Mouse (Mus musculus) midbrain, embryonic 11.5 days (tissue): Measurements from ENCODE around the gene Zfp114. TPM values are rescaled to one million over a fixed set of nuclear protein-coding genes. Genes with fewer than 3 reads are reported as not detected.

Source experiments
- ATAC-seq: fragments of 200-750 bp; cut with Nextera tagmentation; 2 replicates; pipeline ENCODE4 v1.8.0; 2017; ENCODE audit warnings: moderate TSS enrichment, moderate library complexity; ENCODE audit not compliant: low FRiP score
- DNase-seq: peaks from one replicate; pipeline ENCODE4 v3.0.0; 2015; ENCODE audit warnings: low spot score; ENCODE audit errors: missing footprints
- H3K27ac ChIP-seq: fragments of 300-500 bp; sonication (generic); 2 replicates; pipeline ENCODE4 v1.5.1; 2014; ENCODE audit warnings: low read depth, low read length
- H3K27me3 ChIP-seq: fragments of 300-500 bp; sonication (generic); 2 replicates; pipeline ENCODE4 v1.6.1; 2014; ENCODE audit warnings: mild to moderate bottlenecking, low read length, moderate library complexity, mixed read lengths; ENCODE audit not compliant: control insufficient read depth, insufficient read depth
- H3K36me3 ChIP-seq: fragments of 300-500 bp; sonication (generic); 2 replicates; pipeline ENCODE4 v1.6.1; 2014; ENCODE audit warnings: mild to moderate bottlenecking, low read length, moderate library complexity, mixed read lengths; ENCODE audit not compliant: control insufficient read depth, insufficient read depth
- H3K4me1 ChIP-seq: fragments of 300-500 bp; sonication (generic); 2 replicates; pipeline ENCODE4 v1.6.1; 2014; ENCODE audit warnings: low read length; ENCODE audit not compliant: control insufficient read depth, insufficient read depth
- H3K4me2 ChIP-seq: fragments of 300-500 bp; sonication (generic); 2 replicates; pipeline ENCODE4 v1.6.1; 2014; ENCODE audit warnings: mild to moderate bottlenecking, moderate library complexity
- H3K4me3 ChIP-seq: fragments of 300-500 bp; sonication (generic); 2 replicates; pipeline ENCODE4 v1.5.1; 2014; ENCODE audit warnings: low read depth, low read length
- H3K9ac ChIP-seq: fragments of 300-500 bp; sonication (generic); 2 replicates; pipeline ENCODE4 v1.6.1; 2014; ENCODE audit warnings: low read length
- H3K9me3 ChIP-seq: fragments of 300-500 bp; sonication (generic); 2 replicates; pipeline ENCODE4 v1.6.1; 2016; ENCODE audit warnings: low read length; ENCODE audit not compliant: control insufficient read depth
- WGBS: fragments of 180-500 bp; shearing (Covaris S2); extraction: QIAGEN DNeasy Blood & Tissue Kit; methylation state at CpG from one replicate; pipeline ENCODE4 v1.1.7; 2014; 5-methylcytosine and 5-hydroxymethylcytosine counted together
- polyA plus RNA-seq: library from polyadenylated mRNA; unstranded; fragments of >200 nt; fragmentation: Nextera tagmentation; extraction: Ambion mirVana; gene quantifications from 2 replicates; pipeline ENCODE4 v1.2.1, GENCODE M21; 2014

Gene Zfp114
- 4.6 and 4.8 TPM in 2 replicates for polyA plus RNA-seq

DNA sequence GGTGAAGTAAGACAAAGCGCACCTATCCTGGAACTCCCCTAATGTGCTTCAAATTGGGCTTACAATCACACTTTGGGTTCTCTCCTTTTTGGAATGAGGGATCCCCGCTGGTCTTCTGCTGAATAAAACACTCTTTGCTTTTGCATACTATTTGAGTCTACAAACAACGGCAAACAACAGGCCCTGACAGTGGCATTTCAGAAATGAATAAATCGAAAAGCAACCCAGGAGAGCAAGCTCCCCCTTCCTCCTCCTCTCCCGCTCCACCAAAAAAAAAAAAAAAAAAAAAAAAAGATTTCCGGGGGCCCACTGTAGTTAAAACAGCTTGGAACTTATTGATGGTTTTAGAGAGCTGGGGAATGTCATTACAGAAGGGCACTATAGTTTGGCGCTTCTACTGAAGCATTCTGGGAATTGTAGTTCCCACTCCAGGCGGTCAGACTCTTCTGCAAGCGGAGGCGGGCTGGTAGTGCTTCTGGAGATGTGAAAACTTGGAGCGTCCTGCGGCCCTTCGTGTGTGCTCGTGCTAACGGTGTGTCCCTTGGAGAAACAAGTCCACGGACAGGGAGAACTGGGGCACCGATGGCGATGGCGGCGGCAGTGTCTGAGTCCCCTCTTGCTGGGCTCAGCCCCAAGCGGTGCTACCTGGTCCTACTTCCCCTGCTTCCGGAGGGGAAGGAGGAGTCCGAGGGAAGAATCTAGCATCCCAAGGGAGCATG is at the start of gene Zfp114:
Zfp114 (plus strand) TSS at position 443 of the 719 bp plus-strand sequence.
- H3K27me3 ChIP-seq = no peaks in the 10 kb centered on the region
- H3K4me3 ChIP-seq = peak within 1 kb of the TSS; percentile 48
- 16% methylated on average over 23 of the region's 23 CpGs for WGBS
- peak within 1 kb of the TSS; percentile 71 for H3K9ac ChIP-seq
- peak within 1 kb of the TSS; percentile 49 for H3K4me2 ChIP-seq
- H3K4me1 ChIP-seq = no peaks in the 10 kb centered on the region
- ATAC-seq (peak; percentile 92), DNase-seq (peak; percentile 98)
- no peaks in the 10 kb centered on the region for H3K9me3 ChIP-seq
- no peaks in the 10 kb centered on the region for H3K36me3 ChIP-seq
- no peak within 1 kb of the TSS for H3K27ac ChIP-seq

DNA sequence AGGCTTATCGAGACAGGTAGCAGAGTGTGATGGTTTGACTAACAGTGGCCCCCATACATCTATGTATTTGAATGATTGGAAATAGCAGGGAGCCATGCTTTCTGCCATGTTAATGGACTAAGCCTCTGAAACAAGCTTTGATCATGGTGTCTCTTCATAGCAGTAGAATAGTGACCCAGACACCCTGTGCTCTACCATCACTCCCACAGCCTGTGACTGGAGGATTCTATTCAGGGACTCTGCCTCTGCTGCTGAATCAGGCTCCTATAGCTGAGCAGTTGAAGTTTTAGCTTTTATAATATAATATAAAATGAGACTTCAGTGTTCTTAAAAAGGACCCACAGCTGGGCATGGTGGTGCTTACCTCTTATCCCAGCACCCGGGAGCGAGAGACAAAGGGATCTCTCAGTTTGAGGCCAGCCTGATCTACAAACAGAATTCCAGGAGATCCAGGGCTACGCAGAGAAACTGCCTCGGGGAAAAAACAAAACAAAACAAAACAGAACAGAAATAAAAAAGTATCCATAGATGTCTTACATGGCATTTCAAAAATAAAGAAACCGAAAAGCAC is 41.4 kb upstream of the Zfp114 start:
- DNase-seq (peak; percentile 86), ATAC-seq (peak; percentile 71)
- 18% methylated on average over 6 of the region's 6 CpGs for WGBS
- Histone ChIP-seq H3K36me3 (no peaks in the 10 kb centered on the region), H3K4me1 (peaks cover 6% of the 10 kb centered on the region; the same call in 1 of the 2 replicates), H3K4me3 (peak overlapping the region; percentile 69), H3K4me2 (peak overlapping the region; percentile 69), H3K27me3 (no peaks in the 10 kb centered on the region), H3K9ac (peak overlapping the region; percentile 76), H3K27ac (no peak overlapping the region), H3K9me3 (no peaks in the 10 kb centered on the region)

GRCm38 (mm10) chr7:24133996-24134828 is 40.6 kb upstream of the Zfp114 start, which contains the start of gene Zfp235:
Gene Zfp235 (plus strand): TSS chr7:24134169.
- WGBS = 5% methylated on average over 32 of the region's 32 CpGs
- Histone ChIP-seq H3K9me3 (no peaks in the 10 kb centered on the region), H3K27ac (no peak within 1 kb of the TSS), H3K9ac (peak within 1 kb of the TSS; percentile 76), H3K4me2 (peak within 1 kb of the TSS; percentile 69), H3K27me3 (no peaks in the 10 kb centered on the region), H3K4me1 (peaks cover 6% of the 10 kb centered on the region; the same call in 1 of the 2 replicates), H3K4me3 (peak within 1 kb of the TSS; percentile 69), H3K36me3 (no peaks in the 10 kb centered on the region)
- peak; percentile 96 for ATAC-seq
- peak; percentile 99 for DNase-seq

GRCm38 (mm10) chr7:24142566-24142965 is 32.3 kb upstream of the Zfp114 start:
- no peak overlapping the region for H3K4me2 ChIP-seq
- H3K36me3 ChIP-seq = peaks cover 3% of the 10 kb centered on the region; the same call in 1 of the 2 replicates
- 90% methylated on average over 6 of the region's 6 CpGs for WGBS
- DNase-seq (no peak), ATAC-seq (no peak)
- no peak overlapping the region for H3K4me3 ChIP-seq
- no peak overlapping the region for H3K27ac ChIP-seq
- no peaks in the 10 kb centered on the region for H3K27me3 ChIP-seq
- H3K4me1 ChIP-seq = no peaks in the 10 kb centered on the region
- no peaks in the 10 kb centered on the region; the same call in 1 of the 2 replicates for H3K9me3 ChIP-seq
- H3K9ac ChIP-seq = no peak overlapping the region

DNA sequence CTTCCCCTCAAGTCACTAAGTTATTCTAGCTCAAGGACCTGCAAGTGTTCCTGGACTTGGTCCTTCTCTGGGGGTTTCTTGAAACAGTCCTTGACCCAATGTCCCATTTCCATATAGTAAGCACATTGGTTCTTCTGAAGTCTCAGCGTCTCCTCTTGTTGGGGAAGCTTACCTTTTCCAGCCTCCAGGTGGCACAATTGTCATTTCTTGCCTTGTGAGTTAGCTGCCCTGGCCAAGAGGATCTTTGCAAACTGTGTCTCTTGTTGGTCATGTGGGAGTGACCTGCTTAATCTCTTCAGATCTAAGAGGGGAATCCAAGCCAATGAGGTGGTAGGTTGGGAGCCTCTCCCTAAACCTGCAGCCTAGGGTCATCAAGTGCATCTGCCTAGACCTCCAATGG is 21.6 kb upstream of the Zfp114 start:
- ATAC-seq (no peak), DNase-seq (no peak)
- H3K4me3 ChIP-seq = no peak overlapping the region
- no peak overlapping the region for H3K27ac ChIP-seq
- no peaks in the 10 kb centered on the region for H3K9me3 ChIP-seq
- H3K27me3 ChIP-seq = no peaks in the 10 kb centered on the region
- H3K4me1 ChIP-seq = no peaks in the 10 kb centered on the region
- H3K4me2 ChIP-seq = no peak overlapping the region
- H3K36me3 ChIP-seq = no peaks in the 10 kb centered on the region
- H3K9ac ChIP-seq = no peak overlapping the region
- WGBS = 32% methylated on average over 1 of the region's 1 CpGs

GRCm38 (mm10) chr7:24172191-24172590 is 2.7 kb upstream of the Zfp114 start:
- H3K36me3 ChIP-seq = no peaks in the 10 kb centered on the region
- H3K4me3 ChIP-seq = no peak overlapping the region
- no peak for ATAC-seq
- no peaks in the 10 kb centered on the region for H3K4me1 ChIP-seq
- H3K27me3 ChIP-seq = no peaks in the 10 kb centered on the region
- H3K9me3 ChIP-seq = no peaks in the 10 kb centered on the region
- WGBS = 59% methylated on average over 4 of the region's 4 CpGs
- H3K27ac ChIP-seq = no peak overlapping the region
- H3K9ac ChIP-seq = no peak overlapping the region
- no peak overlapping the region for H3K4me2 ChIP-seq
- DNase-seq = no peak

GRCm38 (mm10) chr7:24175337-24175711 is 464 bp downstream of the Zfp114 start:
- Histone ChIP-seq H3K9me3 (no peaks in the 10 kb centered on the region), H3K27ac (no peak overlapping the region), H3K4me2 (peak overlapping the region; percentile 49), H3K4me1 (no peaks in the 10 kb centered on the region), H3K4me3 (peak overlapping the region; percentile 48), H3K27me3 (no peaks in the 10 kb centered on the region), H3K9ac (peak overlapping the region; percentile 71), H3K36me3 (no peaks in the 10 kb centered on the region)
- WGBS = 65% methylated on average over 6 of the region's 6 CpGs
- no peak for DNase-seq
- no peak; the same call in 1 of the 2 replicates for ATAC-seq

- Histone ChIP-seq H3K27me3 (no peaks in the 10 kb centered on the region), H3K9ac (no peak overlapping the region), H3K4me3 (no peak overlapping the region), H3K27ac (no peak overlapping the region), H3K4me1 (no peaks in the 10 kb centered on the region), H3K36me3 (no peaks in the 10 kb centered on the region), H3K9me3 (no peaks in the 10 kb centered on the region), H3K4me2 (no peak overlapping the region)
- WGBS = 67% methylated on average over 1 of the region's 1 CpGs
- no peak for DNase-seq
- no peak for ATAC-seq
Measured at GRCm38 (mm10) chr7:24187611-24188010, 12.8 kb downstream of the Zfp114 start.
